Mouse (Mus musculus) cortical plate, adult 2 months (tissue): ENCODE data around the gene Syne2.

Experiments used
- CTCF ChIP-seq: fragments of 200-500 bp; IDR thresholded peaks from 2 replicates; pipeline ENCODE4 v1.5.1; 2011; ENCODE audit warnings: mild to moderate bottlenecking, control low read depth, low read length; ENCODE audit not compliant: insufficient read depth; ENCODE audit errors: extremely low read depth
- POLR2A ChIP-seq: fragments of 200-500 bp; IDR thresholded peaks from 2 replicates; pipeline ENCODE4 v1.6.1; 2011; ENCODE audit warnings: mild to moderate bottlenecking, low read length, control low read depth; ENCODE audit not compliant: insufficient read depth; ENCODE audit errors: extremely low read depth

DNA sequence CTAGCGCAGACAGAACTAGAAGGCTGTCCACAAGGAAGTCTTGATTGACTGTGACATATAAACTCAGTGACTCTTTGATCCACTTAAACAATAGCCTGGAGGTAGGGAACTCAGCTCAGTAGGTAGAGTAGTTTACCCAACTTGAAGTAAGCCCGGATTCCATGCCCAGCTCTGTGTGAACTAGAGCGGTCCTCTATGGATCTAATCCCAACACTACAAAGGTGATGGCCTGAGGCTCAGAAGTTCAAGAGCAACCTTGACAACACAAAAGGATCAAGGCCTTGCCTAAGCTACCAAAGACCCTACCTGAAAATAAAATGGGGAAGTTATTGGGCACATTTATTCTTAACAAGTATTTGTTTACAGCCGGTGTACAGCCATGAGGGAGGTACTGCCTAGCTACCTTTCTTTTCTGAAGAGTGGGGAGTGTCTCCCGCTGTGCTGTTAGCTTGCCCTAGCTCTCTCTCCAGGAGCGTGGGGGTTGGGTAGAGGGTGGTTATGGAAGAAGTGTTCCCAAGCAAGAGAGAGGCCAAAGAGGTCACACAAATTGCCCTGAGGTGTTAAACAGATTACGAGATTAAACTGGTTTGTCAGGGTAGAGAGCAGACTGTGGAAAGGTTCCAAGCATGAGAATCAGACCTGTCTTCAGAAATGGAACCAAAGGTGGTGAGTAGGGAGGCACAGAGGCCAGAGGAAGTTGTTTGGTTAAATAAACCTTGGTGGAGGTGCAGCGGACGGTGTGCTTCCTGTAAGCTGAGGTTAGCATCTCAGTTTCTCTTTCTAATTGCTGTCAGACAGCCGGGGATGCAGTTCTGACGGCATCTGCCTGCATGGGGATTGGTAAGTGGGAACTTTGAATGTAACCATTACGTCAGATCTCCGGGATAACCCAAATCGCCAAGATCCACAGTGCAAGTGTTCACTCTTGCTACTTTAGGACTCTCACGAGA, 268.3 kb downstream of the Syne2 start:
- TF ChIP-seq CTCF (no peak), POLR2A (no peak)
